Mouse (Mus musculus) limb, embryonic 10.5 days (tissue): ENCODE results near the gene Smyd1. TPM values are rescaled to one million over a fixed set of nuclear protein-coding genes. Genes with fewer than 3 reads are reported as not detected.
"Not testable (repeated sequence)": the region's sequence is repeated elsewhere in the genome, so short reads cannot be mapped to it uniquely, and the experiment has no call there.

Experiments
- DNase-seq: peaks from one replicate; pipeline ENCODE4 v3.0.0-alpha.2; 2017; ENCODE audit warnings: low spot score
- H3K27ac ChIP-seq: fragments of 300-500 bp; sonication (generic); 2 replicates; pipeline ENCODE4 v1.5.1; 2016; ENCODE audit warnings: mild to moderate bottlenecking
- H3K27me3 ChIP-seq: fragments of 300-500 bp; sonication (generic); 2 replicates; pipeline ENCODE4 v1.6.1; 2016; ENCODE audit warnings: low read depth, mild to moderate bottlenecking; ENCODE audit not compliant: poor library complexity, severe bottlenecking
- H3K36me3 ChIP-seq: fragments of 300-500 bp; sonication (generic); 2 replicates; pipeline ENCODE4 v1.6.1; 2016; ENCODE audit warnings: mild to moderate bottlenecking, moderate library complexity
- H3K4me1 ChIP-seq: fragments of 300-500 bp; sonication (generic); 2 replicates; pipeline ENCODE4 v1.6.1; 2016
- H3K4me3 ChIP-seq: fragments of 300-500 bp; sonication (generic); 2 replicates; pipeline ENCODE4 v1.5.1; 2016; ENCODE audit warnings: mild to moderate bottlenecking, moderate library complexity
- H3K9me3 ChIP-seq: fragments of 300-500 bp; sonication (generic); replicated peaks from 2 replicates; pipeline ENCODE4 v1.6.1; 2016; ENCODE audit warnings: mild to moderate bottlenecking
- WGBS: fragments of 180-500 bp; shearing (Covaris S2); methylation state at CpG from one replicate; pipeline ENCODE4 v1.1.7; 2016; 5-methylcytosine and 5-hydroxymethylcytosine counted together
- polyA plus RNA-seq: library from polyadenylated mRNA; unstranded; fragments of >200 nt; fragmentation: Nextera tagmentation; extraction: Ambion mirVana; gene quantifications from 2 replicates; pipeline ENCODE4 v1.2.1, GENCODE M21; 2016

Smyd1 gene
- polyA plus RNA-seq, 1 experiment from 2014 or later: 0.35 TPM

- no peaks in the 10 kb centered on the region for H3K9me3 ChIP-seq
- H3K4me1 ChIP-seq: no peaks in the 10 kb centered on the region
- DNase-seq: no peak
- H3K27me3 ChIP-seq: no peaks in the 10 kb centered on the region
- H3K36me3 ChIP-seq: no peaks in the 10 kb centered on the region
- 88% methylated on average over 4 of the region's 4 CpGs for WGBS
- no peak overlapping the region for H3K4me3 ChIP-seq
- H3K27ac ChIP-seq: no peak overlapping the region
Observed at GRCm38 (mm10) chr6:71339351-71339750, 17.3 kb upstream of the Smyd1 start.

- H3K9me3 ChIP-seq: no peaks in the 10 kb centered on the region
- no peaks in the 10 kb centered on the region for H3K36me3 ChIP-seq
- no peak overlapping the region for H3K27ac ChIP-seq
- no peaks in the 10 kb centered on the region for H3K4me1 ChIP-seq
- H3K4me3 ChIP-seq: no peak overlapping the region
- DNase-seq: no peak
- no peaks in the 10 kb centered on the region for H3K27me3 ChIP-seq
- 83% methylated on average over 3 of the region's 3 CpGs for WGBS
Observed at GRCm38 (mm10) chr6:71338941-71339340, 16.9 kb upstream of the Smyd1 start.

GRCm38 (mm10) chr6:71337666-71338065 is 15.6 kb upstream of the Smyd1 start:
- Histone ChIP-seq H3K9me3 (no peaks in the 10 kb centered on the region), H3K36me3 (no peaks in the 10 kb centered on the region), H3K4me3 (no peak overlapping the region), H3K4me1 (no peaks in the 10 kb centered on the region), H3K27me3 (no peaks in the 10 kb centered on the region), H3K27ac (no peak overlapping the region)
- DNase-seq: no peak
- 98% methylated on average over 8 of the region's 8 CpGs for WGBS

GRCm38 (mm10) chr6:71333578-71334273 is 11.7 kb upstream of the Smyd1 start:
- DNase-seq: no peak
- Histone ChIP-seq H3K27me3 (no peaks in the 10 kb centered on the region), H3K4me1 (no peaks in the 10 kb centered on the region), H3K27ac (no peak overlapping the region), H3K4me3 (no peak overlapping the region), H3K36me3 (no peaks in the 10 kb centered on the region), H3K9me3 (no peaks in the 10 kb centered on the region)
- 93% methylated on average over 11 of the region's 11 CpGs for WGBS

- no peak for DNase-seq
- no peak overlapping the region for H3K27ac ChIP-seq
- H3K27me3 ChIP-seq: no peaks in the 10 kb centered on the region
- H3K4me3 ChIP-seq: no peak overlapping the region
- H3K36me3 ChIP-seq: no peaks in the 10 kb centered on the region
- WGBS: 91% methylated on average over 3 of the region's 3 CpGs
- no peaks in the 10 kb centered on the region for H3K4me1 ChIP-seq
- no peaks in the 10 kb centered on the region for H3K9me3 ChIP-seq
Observed at GRCm38 (mm10) chr6:71333031-71333430, 11.0 kb upstream of the Smyd1 start.

- H3K4me1 ChIP-seq: no peaks in the 10 kb centered on the region
- 86% methylated on average over 11 of the region's 11 CpGs for WGBS
- no peaks in the 10 kb centered on the region for H3K36me3 ChIP-seq
- DNase-seq: no peak
- no peaks in the 10 kb centered on the region for H3K9me3 ChIP-seq
- no peak overlapping the region for H3K27ac ChIP-seq
- H3K27me3 ChIP-seq: no peaks in the 10 kb centered on the region
- H3K4me3 ChIP-seq: no peak overlapping the region
Observed at GRCm38 (mm10) chr6:71332236-71332965, 10.4 kb upstream of the Smyd1 start.

GRCm38 (mm10) chr6:71331491-71331890 is 9.5 kb upstream of the Smyd1 start:
- not testable (repeated sequence) for H3K36me3 ChIP-seq, DNase-seq, H3K4me1 ChIP-seq, H3K27ac ChIP-seq, H3K27me3 ChIP-seq, H3K9me3 ChIP-seq, H3K4me3 ChIP-seq
- 88% methylated on average over 3 of the region's 4 CpGs for WGBS

GRCm38 (mm10) chr6:71330486-71330885 is 8.5 kb upstream of the Smyd1 start:
- WGBS: 87% methylated on average over 7 of the region's 7 CpGs
- Histone ChIP-seq H3K4me1 (no peaks in the 10 kb centered on the region), H3K9me3 (no peaks in the 10 kb centered on the region), H3K27me3 (no peaks in the 10 kb centered on the region), H3K27ac (no peak overlapping the region), H3K4me3 (no peak overlapping the region), H3K36me3 (no peaks in the 10 kb centered on the region)
- DNase-seq: no peak

GRCm38 (mm10) chr6:71329881-71330280 is 7.8 kb upstream of the Smyd1 start:
- H3K27me3 ChIP-seq: no peaks in the 10 kb centered on the region
- H3K36me3 ChIP-seq: no peaks in the 10 kb centered on the region
- no peaks in the 10 kb centered on the region for H3K9me3 ChIP-seq
- no peaks in the 10 kb centered on the region for H3K4me1 ChIP-seq
- no peak for DNase-seq
- WGBS: 92% methylated on average over 6 of the region's 6 CpGs
- H3K4me3 ChIP-seq: no peak overlapping the region
- no peak overlapping the region for H3K27ac ChIP-seq

- Histone ChIP-seq H3K27me3 (no peaks in the 10 kb centered on the region), H3K4me1 (no peaks in the 10 kb centered on the region), H3K36me3 (no peaks in the 10 kb centered on the region), H3K9me3 (no peaks in the 10 kb centered on the region), H3K27ac (no peak overlapping the region), H3K4me3 (no peak overlapping the region)
- DNase-seq: no peak
- WGBS: 88% methylated on average over 9 of the region's 9 CpGs
Observed at GRCm38 (mm10) chr6:71324816-71325215, 2.8 kb upstream of the Smyd1 start.

GRCm38 (mm10) chr6:71322491-71322921 is 473 bp upstream of the Smyd1 start, which contains the start of gene Cd8b1:
Gene Cd8b1, plus strand, starts transcription at chr6:71322788.
- H3K9me3 ChIP-seq: no peaks in the 10 kb centered on the region
- H3K27ac ChIP-seq: no peak within 1 kb of the TSS
- no peaks in the 10 kb centered on the region for H3K36me3 ChIP-seq
- no peak for DNase-seq
- H3K4me3 ChIP-seq: no peak within 1 kb of the TSS
- no peaks in the 10 kb centered on the region for H3K4me1 ChIP-seq
- 89% methylated on average over 7 of the region's 7 CpGs for WGBS
- H3K27me3 ChIP-seq: no peaks in the 10 kb centered on the region

GRCm38 (mm10) chr6:71307486-71307885 is 14.5 kb downstream of the Smyd1 start:
- Histone ChIP-seq H3K9me3 (no peaks in the 10 kb centered on the region), H3K27me3 (no peaks in the 10 kb centered on the region), H3K4me3 (no peak overlapping the region), H3K27ac (no peak overlapping the region), H3K36me3 (no peaks in the 10 kb centered on the region), H3K4me1 (no peaks in the 10 kb centered on the region)
- 87% methylated on average over 8 of the region's 8 CpGs for WGBS
- no peak for DNase-seq

- Histone ChIP-seq H3K9me3 (no peaks in the 10 kb centered on the region), H3K4me1 (no peaks in the 10 kb centered on the region), H3K4me3 (no peak overlapping the region), H3K27ac (no peak overlapping the region), H3K36me3 (no peaks in the 10 kb centered on the region), H3K27me3 (no peaks in the 10 kb centered on the region)
- 71% methylated on average over 6 of the region's 6 CpGs for WGBS
- DNase-seq: peak; percentile 21
Observed at GRCm38 (mm10) chr6:71302097-71302731, 19.8 kb downstream of the Smyd1 start.
